Mouse (Mus musculus) cerebellum, adult 2 months (tissue): ENCODE measurements at regions not wholly inside any gene's neighbourhood (a gene's known extent, or its start where the extent isn't known, plus 50 kb on each side); places are given as distances from the start of the nearest gene placed in this dataset.

Experiments
- CTCF ChIP-seq: fragments of 200-500 bp; IDR thresholded peaks from 2 replicates; pipeline ENCODE4 v1.5.1; 2011; ENCODE audit warnings: low read depth, mild to moderate bottlenecking, control low read depth, low read length, moderate library complexity, borderline replicate concordance; ENCODE audit not compliant: insufficient read depth
- POLR2A ChIP-seq: fragments of 200-500 bp; IDR thresholded peaks from 2 replicates; pipeline ENCODE4 v1.6.1; 2011; ENCODE audit warnings: low read length, control low read depth, borderline replicate concordance; ENCODE audit not compliant: insufficient read depth

DNA sequence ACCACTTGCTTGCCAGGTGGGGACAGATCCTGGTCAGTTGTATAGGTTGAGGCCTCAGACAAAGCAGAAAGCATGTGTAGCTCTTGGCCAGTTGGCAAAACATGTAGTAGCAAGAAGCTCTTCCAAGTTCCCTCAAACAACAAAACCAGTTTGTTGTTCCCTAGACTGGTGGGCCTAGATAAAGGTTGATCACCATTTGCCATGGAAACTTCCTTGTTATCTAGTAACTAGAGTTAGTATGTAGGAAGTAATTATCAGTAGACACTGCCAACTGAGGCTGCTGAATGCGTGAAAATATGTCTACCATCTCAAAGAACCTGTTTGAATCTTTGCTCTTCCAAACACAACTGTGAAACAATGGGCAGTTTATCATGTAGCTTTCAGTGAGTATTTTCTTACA lies 1098.7 kb downstream of the Pcdh18 start:
- TF ChIP-seq POLR2A = no peak
- no peak for TF ChIP-seq CTCF
